Mouse (Mus musculus) thymus, adult 18-20 months (tissue): ENCODE measurements around the gene Tfdp2.
A peak's percentile ranks its signal among the peaks of the same experiment; 100 is the strongest.

Source experiments
- DNase-seq, 2 experiments: peaks; one replicate each; pipeline ENCODE4 v3.0.0; 2022; ENCODE audit warnings: mixed read lengths in 2 of 2

Gene Tfdp2

GRCm38 (mm10) chr9:96230271-96230670 is 34.2 kb downstream of the Tfdp2 start:
- no peak for DNase-seq

GRCm38 (mm10) chr9:96235477-96235876 is 39.4 kb downstream of the Tfdp2 start:
- no peak for DNase-seq

- no peak for DNase-seq
Measured at GRCm38 (mm10) chr9:96237391-96237790, 41.3 kb downstream of the Tfdp2 start.

- no peak for DNase-seq
Measured at GRCm38 (mm10) chr9:96238286-96238685, 42.2 kb downstream of the Tfdp2 start.

GRCm38 (mm10) chr9:96241134-96242097 is 45.3 kb downstream of the Tfdp2 start:
- DNase-seq = no peak

DNA sequence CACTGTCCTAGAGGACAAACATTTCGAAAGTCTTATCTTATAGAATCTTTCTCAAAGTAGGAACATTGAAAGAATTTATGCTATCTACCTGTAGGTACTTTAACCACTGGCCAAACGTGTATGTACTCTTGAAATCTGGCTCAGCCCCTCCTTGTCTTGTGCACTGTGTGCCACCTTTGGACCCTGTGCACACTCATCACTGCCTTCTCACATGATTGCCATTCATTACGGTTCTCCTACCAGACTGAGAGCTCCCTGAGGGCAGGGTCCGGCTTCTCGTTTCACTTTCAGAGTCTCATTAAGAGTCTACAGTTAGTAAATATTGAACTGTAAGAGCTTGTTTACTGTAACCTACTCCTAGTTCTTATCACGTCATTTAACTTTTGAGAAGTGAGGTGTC is 47.8 kb downstream of the Tfdp2 start:
- no peak for DNase-seq

GRCm38 (mm10) chr9:96254812-96255211 is 58.7 kb downstream of the Tfdp2 start:
- no peak for DNase-seq

DNA sequence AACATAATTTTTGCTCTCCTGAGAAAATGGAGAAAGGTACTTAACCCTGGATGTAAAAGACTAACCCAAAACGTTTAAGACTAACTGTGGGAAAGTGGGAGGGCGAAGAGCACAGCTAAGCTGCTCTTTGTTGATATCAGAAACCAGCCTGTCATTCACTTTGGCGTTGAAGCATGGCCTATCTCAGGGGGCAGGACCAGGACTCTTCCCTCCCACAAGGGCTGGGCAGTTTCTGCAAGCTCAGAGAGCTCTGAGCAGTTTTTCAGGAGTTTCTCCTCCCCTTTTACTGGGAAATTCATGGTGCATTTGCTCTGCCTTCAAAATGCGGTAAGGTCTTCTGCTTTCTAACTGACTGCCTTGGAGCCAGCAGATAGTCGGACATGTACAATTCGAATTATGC is 62.4 kb downstream of the Tfdp2 start:
- no peak for DNase-seq

GRCm38 (mm10) chr9:96259017-96259512 is 63.0 kb downstream of the Tfdp2 start:
- DNase-seq = no peak

DNA sequence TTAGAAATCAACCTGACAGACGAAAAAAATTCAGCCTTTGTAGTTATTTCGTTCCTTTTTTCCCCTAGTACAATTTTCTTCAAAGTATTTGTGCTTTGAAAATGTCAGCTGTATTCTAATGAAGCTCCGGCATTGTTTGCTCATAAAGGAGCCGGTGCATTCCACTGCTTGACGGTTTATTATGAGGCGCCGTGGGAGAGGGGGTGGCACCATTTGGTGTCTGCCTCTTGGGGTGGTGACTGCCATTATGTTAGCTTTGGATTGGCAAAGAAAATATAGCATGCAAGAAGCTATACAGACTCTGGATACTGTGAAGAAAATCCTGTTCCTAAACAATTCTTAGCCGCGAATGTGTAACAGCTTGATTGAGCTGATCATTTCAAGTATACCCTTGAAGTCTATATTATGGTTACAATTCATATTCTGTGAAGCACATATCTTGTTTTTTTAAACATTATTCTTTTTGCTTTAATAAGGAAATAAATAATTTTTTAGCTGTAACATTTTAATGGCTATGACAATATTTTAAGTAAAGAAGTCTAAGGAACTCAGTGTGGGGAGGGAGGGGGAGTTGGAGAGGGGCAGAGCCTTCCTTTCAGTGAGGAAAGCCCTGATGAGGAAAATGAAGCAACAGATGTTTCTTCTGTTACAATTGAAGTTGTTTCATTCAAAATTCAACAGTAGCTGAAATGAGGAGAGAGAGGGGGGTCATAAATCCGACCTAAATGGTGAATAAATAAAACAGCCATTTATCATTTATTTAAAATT is 63.9 kb downstream of the Tfdp2 start:
- peak; percentile 3 to 10 for DNase-seq

GRCm38 (mm10) chr9:96261101-96261500 is 65.0 kb downstream of the Tfdp2 start:
- no peak for DNase-seq

DNA sequence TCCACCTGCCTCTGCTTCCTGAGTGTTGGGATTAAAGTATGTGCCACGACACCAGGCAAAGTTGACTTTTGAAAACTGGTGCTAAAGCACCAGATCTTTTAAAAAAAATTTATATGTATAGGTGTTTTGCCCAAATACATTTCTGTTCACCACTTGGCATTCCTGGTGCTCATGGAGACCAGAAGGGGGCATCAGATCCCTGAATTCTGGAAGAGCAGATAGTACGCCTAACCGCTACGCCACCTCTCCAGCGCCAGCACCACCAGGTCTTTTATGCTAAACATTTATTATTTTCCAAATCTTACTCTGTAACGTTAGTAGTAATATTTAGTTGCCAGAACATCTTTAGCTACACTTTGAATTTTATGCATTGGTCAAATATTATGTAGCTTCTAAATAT is 65.9 kb downstream of the Tfdp2 start:
- no peak for DNase-seq

DNA sequence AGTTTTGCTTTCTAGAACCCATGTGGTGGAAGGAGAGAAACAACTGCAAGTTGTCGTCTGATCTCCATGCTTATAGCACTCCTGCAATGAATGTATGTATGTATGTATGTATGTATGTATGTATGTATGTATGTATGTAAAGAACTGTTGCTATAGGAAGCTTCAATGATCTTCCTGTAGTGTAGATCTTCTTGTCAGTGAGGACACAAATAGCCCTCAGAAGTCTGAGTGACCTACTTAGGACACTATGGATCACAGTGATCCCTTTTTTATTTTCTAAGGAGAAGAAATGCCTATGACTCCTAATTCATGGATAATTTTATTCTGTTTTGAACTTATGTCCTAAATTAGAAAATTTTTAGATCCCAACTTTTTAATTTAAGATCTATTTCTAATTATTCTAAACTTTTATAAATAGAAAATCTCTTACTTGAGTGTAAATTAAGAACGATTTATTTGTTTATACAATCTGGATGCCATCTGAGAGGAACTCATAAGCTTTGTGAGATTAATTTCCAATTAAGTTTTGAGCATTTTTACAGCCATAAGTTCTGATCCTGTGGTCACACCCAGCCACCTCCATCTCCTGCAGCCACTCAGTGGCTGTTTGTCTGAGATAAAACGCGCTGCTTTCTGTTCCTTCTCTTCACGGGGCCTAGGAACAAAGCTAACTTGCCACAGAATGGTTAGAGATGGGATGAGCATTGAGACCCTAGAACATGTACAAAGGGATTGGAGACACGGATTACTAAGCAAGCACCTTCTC is 70.9 kb downstream of the Tfdp2 start:
- no peak for DNase-seq

- DNase-seq = no peak
Measured at GRCm38 (mm10) chr9:96267559-96267948, 71.5 kb downstream of the Tfdp2 start.

DNA sequence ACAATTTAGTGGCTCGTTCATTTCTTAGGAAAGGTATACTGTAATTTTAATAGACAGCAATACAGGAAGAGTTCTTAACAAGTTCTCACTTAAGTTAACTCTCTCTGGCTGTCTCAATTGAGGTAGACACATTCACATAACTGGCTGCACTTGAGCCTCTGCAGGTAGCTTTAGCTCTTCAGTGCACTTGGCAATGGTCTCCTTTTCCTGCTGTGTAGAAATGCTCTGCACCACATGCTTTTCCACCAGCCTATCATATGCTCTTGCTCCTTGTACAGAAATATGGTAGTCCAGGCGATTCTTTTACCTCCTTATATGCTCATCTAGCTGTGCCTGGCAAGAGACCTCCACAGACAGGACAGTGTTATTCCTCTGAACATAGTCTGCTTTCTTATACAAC is 73.7 kb downstream of the Tfdp2 start:
- DNase-seq = no peak

DNA sequence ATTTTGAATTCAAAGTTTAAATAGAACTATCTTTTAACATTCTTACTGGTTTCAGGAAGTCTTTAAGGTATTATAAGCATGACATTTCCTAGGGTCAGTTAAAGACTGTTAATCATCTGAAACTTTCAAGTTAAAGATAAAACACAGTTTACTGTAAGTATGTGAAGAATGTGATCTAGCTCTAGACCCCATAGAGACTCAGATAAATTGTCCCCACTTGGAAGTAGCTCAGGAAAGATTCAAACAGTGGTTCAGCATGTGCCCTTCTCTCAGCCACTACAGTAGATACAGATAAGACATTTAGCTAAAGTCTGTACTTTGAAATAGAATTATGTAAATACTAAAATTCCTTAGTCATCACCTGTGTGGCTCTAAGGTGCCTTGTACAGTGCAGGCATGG is 79.5 kb downstream of the Tfdp2 start:
- no peak for DNase-seq

- DNase-seq = no peak
Measured at GRCm38 (mm10) chr9:96281497-96281896, 85.4 kb downstream of the Tfdp2 start.

DNA sequence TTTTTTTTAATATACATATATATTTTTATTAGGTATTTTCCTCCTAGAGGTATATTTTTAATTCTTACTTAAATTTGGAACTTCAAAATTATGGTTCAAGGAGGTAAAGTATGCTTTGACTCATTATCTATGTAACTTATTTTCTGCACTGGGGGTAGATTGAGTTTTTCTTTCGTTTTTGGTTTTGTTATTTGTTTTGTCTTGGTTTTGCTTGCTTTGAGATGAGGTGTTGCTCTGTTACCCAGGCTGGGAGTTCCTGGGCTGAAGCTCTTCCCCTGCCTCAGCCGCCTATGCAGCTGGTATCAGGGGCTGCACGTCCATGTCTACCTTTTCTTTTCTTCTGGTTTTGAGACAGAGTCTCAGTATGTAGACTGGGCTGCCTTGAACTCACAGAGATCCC is 86.0 kb downstream of the Tfdp2 start:
- DNase-seq = no peak

- DNase-seq = no peak
Measured at GRCm38 (mm10) chr9:96284916-96285315, 88.8 kb downstream of the Tfdp2 start.

GRCm38 (mm10) chr9:96292144-96292543 is 96.1 kb downstream of the Tfdp2 start:
- DNase-seq = no peak

- DNase-seq = no peak
Measured at GRCm38 (mm10) chr9:96299324-96300008, 103.4 kb downstream of the Tfdp2 start.

- DNase-seq = no peak
Measured at GRCm38 (mm10) chr9:96308816-96309215, 112.7 kb downstream of the Tfdp2 start.
